Mouse (Mus musculus): ENCODE measurements around the gene Xkr7.

Xkr7 gene

GRCm38 (mm10) chr2:153032973-153033372 lies 1.3 kb downstream of the Xkr7 start:
- no peak for DNase-seq (ENCODE audit: low read depth)

GRCm38 (mm10) chr2:153033545-153034230 lies 2.0 kb downstream of the Xkr7 start:
- DNase-seq (ENCODE audit: low read depth), result no peak

DNA sequence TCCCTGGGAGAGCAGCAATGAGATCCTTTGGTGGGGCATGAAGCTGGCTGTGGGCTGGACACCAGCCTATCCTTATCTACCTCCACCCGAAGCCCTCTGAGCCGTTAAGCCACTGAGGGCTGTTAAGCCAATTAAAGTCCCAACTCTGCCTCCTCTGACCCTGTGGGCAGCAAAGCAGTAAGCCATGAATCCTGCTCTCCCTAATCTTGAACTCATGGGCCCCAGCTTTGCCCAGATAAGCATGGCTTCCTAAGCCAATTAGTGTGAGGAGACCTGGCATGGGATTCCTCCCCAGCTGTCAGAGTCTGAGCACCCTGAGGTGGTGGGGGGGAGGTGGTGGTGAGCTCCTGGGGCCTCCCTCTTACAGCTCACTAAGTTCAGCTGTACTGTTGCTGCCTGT lies 5.0 kb downstream of the Xkr7 start:
- no peak for DNase-seq (ENCODE audit: low read depth)

DNA sequence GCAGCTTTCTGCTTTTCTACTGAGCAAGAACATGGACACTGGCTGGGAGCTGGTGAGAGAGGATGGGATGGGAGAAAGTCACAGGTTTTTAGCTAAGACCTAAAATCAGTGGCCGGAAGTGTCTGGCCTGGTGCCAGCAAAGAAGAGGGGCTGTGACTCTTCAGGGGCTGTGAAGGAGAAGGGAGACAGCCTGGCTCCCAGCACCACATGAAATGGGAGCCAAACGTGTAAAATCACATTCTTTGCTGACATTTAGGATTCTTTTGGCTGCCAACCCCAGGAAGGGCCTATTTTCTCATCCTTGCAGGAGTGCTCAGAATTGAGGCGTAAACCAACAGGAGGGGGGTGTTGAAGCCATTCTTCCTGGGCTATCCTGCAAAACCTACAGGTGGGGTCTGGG lies 12.2 kb downstream of the Xkr7 start:
- DNase-seq (ENCODE audit: low read depth), result no peak

- DNase-seq (ENCODE audit: low read depth), result no peak
These were observed 14.2 kb downstream of the Xkr7 start for GRCm38 (mm10) chr2:153045884-153046299.

DNA sequence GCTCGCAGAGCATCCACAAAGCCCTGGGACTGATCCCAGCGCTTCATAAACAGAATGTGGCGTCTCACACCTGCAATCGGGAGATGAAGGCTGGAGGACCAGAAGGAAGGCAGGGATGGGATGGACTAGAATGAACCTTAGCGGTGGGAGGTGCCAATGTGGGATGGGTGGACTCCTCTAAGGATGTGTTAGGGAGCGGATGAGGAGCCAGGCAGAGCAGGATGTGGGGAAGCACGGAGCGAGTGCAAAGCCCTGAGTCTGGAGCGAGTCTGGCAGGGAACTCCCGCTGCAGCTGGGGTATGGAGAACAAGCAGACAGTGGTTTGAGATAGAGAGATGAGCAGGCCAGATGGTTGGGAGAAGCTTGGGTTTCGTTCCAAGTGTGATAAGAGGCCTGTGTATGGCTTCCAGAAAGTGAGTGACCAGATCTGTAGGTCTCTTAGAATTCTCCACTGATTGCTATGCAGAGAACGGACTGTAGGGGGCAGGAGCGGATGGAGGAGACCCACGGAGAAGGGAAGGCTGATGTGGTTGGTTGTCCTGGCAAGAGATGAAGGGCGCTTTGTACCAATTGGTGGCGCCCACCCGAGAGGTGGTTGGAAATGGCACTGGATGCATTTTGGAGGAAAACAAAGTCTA lies 16.3 kb downstream of the Xkr7 start:
- peak; percentile 53 for DNase-seq (ENCODE audit: low read depth)

DNA sequence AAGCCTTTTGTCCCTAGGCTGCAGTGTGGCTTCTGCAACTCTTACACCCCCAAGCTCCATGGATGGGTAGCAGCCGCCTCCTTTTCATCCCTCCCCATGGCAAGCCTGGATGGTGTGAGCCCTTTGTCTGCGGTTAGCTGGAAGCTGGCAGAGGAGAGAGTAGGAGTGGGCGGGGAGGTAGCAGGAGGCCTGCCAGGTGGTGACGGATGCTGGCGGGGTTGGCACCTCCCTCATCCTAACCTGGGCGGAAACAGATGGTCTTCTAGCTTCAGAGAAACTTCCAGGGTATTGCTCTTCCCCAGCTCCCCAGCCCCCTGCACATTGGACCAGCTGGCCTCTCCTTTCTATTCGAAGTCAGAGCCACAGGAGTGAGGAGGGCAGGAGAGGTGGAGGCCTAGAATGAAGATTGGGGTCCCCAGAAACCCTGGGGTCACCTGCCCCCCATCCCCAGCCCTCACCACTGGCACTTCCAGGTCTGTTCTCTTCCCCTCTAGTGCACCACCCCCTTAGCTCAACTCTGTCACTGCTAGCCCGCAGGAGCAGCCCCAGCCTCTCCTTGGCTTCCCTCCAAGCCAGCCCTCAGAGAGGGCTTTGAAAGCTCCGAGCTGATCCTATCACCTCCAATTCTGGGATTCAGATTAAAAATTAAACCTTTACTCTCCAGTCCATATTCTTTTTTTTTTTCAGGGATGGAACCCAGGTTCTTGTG lies 17.8 kb downstream of the Xkr7 start:
- no peak for DNase-seq (ENCODE audit: low read depth)

DNA sequence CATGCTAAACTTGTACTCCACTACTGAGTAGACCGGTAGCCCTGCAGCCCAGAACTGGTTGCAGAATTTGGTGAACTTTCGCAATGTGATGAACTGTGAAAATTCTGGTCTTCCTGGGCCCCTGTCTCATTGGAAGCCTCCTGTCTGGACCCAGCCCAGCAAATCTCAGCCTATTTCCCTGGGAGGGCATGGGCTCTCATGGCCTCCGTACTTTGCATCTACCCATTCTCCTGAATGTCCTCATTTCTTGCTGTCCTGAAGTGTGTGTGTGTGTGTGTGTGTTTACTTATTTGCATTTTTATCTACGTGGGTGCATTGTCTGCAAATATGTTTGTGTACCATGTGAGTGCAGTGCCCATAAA lies 18.3 kb downstream of the Xkr7 start:
- no peak for DNase-seq (ENCODE audit: low read depth)

- no peak for DNase-seq (ENCODE audit: low read depth)
These were observed 19.4 kb downstream of the Xkr7 start for GRCm38 (mm10) chr2:153051095-153051494.

DNA sequence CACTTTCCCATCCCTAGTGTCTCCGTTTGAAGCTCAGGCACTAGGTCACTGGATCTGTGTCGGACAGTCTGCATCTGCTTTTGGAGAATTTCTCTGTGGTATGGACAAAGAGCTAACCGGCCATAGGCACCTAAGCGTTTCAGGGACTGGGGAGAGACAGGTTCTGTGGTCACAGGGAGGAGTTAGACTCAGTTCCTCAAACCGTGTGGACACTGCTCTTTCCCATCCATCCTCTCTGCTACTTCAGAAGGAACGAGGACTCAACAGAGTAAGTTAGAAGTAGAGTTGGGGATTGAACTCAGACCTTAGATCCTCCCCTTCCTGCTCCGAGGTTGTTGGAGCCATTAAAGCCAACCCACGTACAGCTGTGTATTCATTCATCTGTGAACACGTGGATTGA lies 19.9 kb downstream of the Xkr7 start:
- DNase-seq (ENCODE audit: low read depth), result no peak

GRCm38 (mm10) chr2:153052700-153053351 lies 21.2 kb downstream of the Xkr7 start:
- DNase-seq (ENCODE audit: low read depth), result no peak

DNA sequence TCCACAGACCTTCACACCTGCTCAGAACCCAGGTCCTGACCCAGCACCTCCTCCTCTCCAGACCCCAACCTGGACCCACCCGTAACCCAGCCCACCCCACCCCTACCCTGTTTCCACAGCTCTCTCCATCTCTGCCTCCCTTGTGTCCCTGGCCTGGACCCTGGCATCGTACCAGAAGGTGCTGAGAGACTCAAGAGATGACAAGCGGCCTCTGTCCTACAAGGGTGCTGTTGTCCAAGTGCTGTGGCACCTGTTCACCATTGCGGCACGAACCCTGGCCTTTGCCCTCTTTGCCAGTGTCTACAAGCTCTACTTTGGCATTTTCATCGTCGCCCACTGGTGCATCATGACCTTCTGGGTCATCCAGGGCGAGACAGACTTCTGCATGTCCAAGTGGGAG lies 22.2 kb downstream of the Xkr7 start:
- DNase-seq (ENCODE audit: low read depth), result no peak

DNA sequence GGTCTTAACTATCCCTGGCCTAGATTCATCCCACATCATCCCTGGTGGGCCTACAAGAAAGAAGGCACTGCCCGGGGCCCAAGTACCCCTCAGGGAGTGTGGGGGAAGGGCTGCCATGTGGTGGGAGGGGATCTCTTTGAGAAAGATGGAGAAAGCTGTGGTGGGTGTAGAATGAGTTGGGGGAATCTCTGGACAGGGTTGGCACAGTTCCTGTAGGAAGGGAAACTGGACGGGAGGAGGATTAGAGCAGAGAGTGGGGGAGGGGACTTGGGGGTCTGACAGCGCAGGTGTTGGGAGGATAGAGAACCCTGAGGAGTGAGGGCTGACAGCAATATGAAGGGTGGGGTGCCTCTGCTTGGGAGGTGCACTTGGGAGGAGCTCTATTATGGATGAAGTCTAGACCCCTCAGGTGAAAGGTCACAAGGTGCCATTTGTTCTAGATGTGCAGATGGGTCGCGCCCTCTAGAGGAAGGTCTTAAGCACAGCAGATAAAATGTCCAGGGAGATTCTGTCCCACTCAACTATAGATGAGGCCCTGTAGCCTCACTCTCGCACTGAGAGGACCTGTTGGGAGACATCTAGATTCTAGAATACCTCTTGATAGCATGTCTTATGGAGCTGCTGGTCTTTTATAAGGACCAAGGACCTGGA lies 23.7 kb downstream of the Xkr7 start:
- no peak for DNase-seq (ENCODE audit: low read depth)

DNA sequence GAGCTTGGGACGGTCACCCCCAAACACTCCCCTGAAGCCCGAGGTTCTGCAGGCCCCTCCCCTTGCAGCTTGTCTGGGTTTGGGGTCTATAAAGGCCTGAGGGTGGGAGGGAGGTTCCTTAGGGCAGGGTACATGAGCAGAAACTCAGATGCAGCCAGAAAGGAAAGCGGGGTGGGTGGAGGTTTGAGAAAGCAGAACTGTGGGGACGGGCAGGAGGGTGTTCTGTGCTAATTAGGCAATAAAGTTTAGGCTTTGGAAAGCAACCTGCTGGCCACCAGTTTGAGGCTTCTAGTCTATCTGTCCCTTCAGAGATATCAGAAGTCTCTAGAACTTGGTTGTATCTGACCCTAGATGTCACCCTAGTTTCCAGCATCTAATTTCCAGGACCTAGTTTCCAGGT lies 26.7 kb downstream of the Xkr7 start:
- no peak for DNase-seq (ENCODE audit: low read depth)

- no peak for DNase-seq (ENCODE audit: low read depth)
These were observed 28.6 kb downstream of the Xkr7 start for GRCm38 (mm10) chr2:153060216-153060615.

DNA sequence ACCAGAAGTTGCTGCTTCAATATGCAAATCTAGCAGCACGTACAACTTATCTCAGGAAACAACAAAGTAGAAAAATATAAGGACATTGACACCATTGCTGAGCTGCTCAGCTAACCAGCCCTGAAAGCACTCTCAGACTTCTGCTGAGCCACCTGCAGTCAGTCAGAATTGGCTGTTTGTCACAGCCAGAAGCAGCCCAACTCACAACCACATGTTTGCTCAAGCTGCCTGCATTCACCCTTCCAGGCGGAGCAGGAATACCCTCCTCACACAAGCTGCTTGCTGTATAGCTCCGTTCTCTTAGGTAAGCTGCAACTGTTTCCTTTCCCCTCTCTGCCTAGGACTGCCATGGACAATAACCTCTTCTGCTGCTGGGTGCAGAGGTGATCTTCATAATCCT lies 31.7 kb downstream of the Xkr7 start:
- no peak for DNase-seq (ENCODE audit: low read depth)

DNA sequence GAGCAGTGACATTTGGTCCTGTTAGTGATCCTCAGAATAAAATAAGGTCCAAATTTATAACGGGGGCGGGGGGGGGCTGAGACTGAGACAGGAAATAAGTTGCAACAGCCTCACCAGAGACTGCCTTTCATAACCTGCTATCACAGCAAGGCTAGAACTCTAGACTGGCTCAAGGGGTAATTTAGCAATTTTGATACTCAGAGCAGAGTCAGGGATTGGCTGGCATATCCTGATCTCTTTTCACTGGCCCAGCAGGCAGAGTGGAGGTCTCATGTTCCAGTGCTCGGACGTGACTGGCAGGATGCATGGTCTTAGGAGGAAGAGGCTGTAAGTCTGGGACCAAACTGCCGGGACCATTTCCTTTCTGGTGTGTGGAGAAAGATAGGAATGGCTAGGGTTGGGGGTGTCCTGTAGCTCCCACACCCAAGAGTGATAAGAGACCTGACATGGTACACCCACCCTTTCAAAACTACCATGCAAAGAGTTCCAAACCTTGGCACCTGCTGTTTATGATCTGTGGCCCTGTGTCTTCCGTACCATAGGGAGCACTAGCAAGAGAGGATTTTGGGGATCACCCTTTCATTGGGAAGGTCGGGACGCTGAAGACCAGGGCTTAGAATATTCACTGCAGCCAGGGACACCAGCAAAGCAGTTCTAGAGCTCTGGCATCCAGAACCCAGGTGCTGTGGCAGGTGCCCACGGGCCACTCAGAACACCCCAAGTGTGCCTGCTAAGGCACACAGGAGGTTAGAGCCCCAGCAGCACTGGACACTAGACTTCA lies 32.7 kb downstream of the Xkr7 start:
- DNase-seq (ENCODE audit: low read depth), result no peak

DNA sequence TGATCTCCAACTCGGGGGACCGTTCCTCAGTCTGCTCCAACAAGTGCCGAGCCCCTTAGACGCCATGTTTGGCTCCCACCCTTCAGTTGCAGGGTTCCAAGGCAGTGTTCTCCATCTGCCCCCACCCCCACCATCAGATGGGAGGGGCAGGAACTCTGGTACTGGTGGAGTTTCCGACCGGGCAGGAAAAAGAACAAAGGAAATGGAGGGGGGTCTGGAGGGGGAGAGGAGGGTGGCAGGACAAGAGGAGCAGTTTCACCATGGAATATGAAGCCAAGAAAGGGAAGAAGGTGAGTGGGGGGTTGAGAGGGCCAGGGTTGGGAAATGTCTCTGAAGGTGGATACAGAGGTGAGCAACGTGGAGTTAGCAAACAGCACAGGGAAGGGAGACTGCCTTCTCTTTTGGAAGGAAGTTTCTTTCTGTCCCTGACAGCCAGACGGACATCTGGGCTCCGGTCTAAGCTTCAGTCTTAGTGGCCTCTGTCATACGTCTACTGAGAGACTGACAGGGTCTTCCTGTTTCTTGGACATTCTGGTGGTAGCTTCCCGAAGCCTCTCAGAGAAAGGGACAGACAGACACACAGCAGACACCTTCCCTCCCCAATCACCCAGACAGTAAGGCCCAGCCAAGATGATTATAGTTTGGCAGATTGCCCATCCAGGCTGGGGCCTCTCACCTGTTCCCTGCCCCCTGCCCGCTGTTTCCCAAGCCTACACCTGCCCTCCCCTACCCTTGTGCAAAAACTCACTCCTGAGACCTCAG lies 34.3 kb downstream of the Xkr7 start, which contains the start of gene Ccm2l:
TSS of gene Ccm2l (plus strand) at position 209 of the 762 bp plus-strand sequence.
- no peak for DNase-seq (ENCODE audit: low read depth)

DNA sequence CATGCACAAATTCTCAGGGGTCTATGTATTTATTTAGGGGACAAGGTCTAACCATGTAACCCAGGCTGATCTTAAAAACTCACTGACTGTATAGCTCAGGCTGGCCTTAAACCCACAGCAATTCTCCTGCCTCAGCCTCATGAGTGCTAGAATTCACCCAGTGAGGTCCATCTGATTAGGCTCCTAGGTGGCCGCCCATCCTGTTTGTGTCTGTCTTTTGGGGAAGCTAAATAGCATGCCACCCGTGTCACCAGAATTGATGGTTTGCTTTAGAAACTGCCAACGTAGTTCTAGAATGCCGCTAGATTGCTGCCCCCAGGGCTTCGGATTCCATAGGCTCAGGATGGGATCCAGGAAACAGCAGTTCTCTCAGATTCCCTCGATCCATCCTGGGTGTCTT lies 35.3 kb downstream of the Xkr7 start:
- DNase-seq (ENCODE audit: low read depth), result no peak

DNA sequence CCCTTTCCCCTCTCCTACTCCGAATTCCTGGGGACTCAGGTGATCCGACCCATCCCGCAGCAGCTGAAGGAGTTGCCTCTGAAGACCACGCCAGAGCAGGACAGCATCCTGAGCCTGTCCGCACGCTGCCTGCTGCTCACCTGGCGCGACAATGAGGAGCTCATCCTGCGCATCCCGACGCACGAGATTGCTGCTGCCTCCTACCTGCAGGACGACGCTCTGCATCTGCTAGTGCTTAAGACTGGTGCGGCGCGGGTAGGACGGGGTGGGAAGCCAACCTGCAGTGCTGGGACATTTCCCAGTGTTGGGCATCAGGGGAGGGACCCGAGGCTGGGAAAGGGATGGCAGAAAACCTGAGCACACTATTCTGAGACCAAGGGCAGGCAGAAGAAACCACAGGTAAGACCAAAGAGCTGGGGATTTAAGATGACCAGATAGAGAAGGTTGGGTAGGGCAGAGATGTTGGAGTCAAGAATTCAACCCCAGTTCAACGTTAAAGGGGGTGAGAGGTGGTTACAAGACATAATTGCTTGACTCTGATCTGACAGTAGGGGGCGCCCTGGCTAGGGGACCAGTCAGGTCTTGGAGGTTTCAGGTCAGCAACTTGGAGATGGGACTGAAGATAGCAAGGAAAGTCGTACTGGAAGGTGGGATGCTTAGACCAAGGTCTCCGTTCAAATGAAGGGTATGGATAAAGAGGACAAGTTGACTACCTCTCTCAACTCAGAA lies 39.3 kb downstream of the Xkr7 start:
- no peak for DNase-seq (ENCODE audit: low read depth)

All from c-Kit-positive CD71-negative TER-119-negative erythroid progenitor cells, embryonic 14.5 days (primary cell).